Mouse (Mus musculus) bone marrow, adult 2 months (tissue): ENCODE results near the gene Dnah9. TPM values are rescaled to one million over a fixed set of nuclear protein-coding genes. Genes with fewer than 3 reads are reported as not detected.

ENCODE experiments used
- H3K27ac ChIP-seq: fragments of 200-500 bp; 2 replicates; pipeline ENCODE4 v1.5.1; 2012; ENCODE audit warnings: low read depth, mild to moderate bottlenecking, control low read depth, inconsistent platforms, low read length; ENCODE audit not compliant: control insufficient read depth, poor library complexity, insufficient read depth
- H3K4me1 ChIP-seq: fragments of 200-500 bp; 2 replicates; pipeline ENCODE4 v1.6.1; 2011; ENCODE audit warnings: low read length; ENCODE audit not compliant: control insufficient read depth, insufficient read depth
- H3K4me3 ChIP-seq: fragments of 200-500 bp; replicated peaks from 2 replicates; pipeline ENCODE3; 2011; ENCODE audit warnings: mild to moderate bottlenecking, low read depth, low read length, control low read depth; ENCODE audit not compliant: control insufficient read depth
- CTCF ChIP-seq: fragments of 200-500 bp; IDR thresholded peaks from 2 replicates; pipeline ENCODE4 v1.5.1; 2011; ENCODE audit warnings: low read length, control low read depth; ENCODE audit not compliant: control insufficient read depth, insufficient read depth
- POLR2A ChIP-seq: fragments of 200-500 bp; IDR thresholded peaks from 2 replicates; pipeline ENCODE4 v1.6.1; 2011; ENCODE audit warnings: low read depth, mild to moderate bottlenecking, control low read depth, low read length, borderline replicate concordance; ENCODE audit not compliant: control insufficient read depth
- WGBS: fragments of 180-500 bp; shearing (Covaris S2); methylation state at CpG from one replicate; pipeline ENCODE4 v1.1.7; 2018; 5-methylcytosine and 5-hydroxymethylcytosine counted together
- polyA plus RNA-seq: library from polyadenylated mRNA; stranded (reverse); fragments of >200 nt; gene quantifications from 2 replicates; pipeline ENCODE4 v1.2.4, GENCODE M21; 2011; ENCODE audit warnings: low replicate concordance; ENCODE audit not compliant: missing spikeins, insufficient read depth, insufficient read length

Dnah9 gene
- not detected in 2 replicates for polyA plus RNA-seq

DNA sequence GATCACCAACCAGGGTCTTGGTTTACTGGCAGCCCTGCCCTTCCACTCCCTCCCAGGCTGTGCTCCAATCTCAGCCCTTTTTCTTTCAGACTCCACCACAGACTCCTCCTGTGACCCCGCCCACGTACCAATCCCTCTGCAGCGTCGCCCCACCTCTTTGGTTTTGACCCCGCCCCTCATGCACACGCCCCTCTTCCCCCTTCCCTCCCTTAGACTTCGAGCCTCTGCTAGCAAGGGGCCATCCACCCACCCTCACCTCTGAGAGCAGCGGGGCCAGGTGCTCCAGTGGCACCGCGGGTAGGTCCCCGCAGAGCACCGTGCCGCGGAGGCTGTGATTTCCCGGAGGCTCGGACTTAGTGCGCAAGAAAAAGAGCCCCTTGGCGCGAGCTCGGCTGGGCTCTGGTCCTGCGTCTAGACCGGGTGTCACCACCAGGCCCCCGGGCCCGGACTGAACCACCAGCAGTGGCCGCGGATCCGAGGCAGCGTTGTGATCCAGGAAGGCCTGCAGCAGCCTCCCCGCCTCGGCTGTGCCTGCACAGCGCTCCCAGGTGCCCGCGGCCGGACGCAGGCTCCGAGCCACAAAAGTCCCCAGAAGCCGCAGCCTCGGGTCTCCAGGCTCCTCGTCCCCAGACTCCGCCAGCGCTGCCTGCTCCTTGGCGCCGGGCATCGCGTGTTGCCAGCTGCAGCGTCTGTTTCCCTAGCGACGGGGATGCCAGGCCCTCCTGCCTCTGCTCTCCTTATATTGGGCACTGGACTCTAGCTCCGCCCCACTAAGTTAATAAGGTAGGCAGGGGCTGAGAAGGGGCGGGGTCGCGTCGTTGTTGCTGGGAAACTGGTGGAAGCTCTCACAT is at the start of gene Dnah9:
TSS of gene Dnah9 (minus strand) at position 751 of the 851 bp plus-strand sequence.
- no peak for TF ChIP-seq CTCF
- no peak for TF ChIP-seq POLR2A
- H3K27ac ChIP-seq = no peak within 1 kb of the TSS; the same call in 1 of the 2 replicates
- H3K4me3 ChIP-seq = no peak within 1 kb of the TSS
- 3% methylated on average over 53 of the region's 53 CpGs for WGBS
- H3K4me1 ChIP-seq = no peaks in the 10 kb centered on the region

DNA sequence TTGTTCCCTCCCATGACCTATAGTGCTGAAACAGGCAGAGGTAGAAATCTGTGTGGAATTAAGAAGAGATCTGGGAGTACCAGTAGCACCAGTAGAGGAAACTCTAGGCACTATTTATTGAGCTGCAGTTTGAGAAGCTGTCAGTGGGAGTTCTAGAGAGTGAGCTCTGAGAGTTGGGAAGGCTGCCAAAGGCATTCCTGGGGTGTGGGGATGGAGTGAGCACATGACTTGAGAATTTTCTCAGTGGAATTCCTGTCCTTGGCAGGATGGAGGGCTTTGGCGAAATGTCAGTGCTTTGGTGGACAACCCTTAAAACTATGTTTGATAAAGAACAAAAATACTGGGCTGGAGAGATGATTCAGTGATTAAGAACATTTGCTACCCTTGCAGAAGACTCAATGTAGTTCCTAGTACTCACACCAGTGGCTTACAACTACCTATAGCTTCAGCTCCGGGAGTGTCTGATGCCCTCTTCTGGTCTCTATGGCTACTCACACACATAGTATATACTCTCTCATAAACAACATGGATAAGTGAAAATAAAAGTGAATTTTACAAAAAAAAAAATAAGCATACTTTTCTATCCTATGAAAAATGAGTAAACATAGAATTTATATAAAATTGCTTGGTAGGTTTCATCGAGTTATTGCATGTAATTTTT is 20.4 kb upstream of the Dnah9 start:
- TF ChIP-seq POLR2A = no peak
- no peak for TF ChIP-seq CTCF
- 72% methylated on average over 3 of the region's 3 CpGs for WGBS
- Histone ChIP-seq H3K4me1 (no peaks in the 10 kb centered on the region), H3K4me3 (no peak overlapping the region), H3K27ac (no peak overlapping the region)

- H3K4me1 ChIP-seq = no peaks in the 10 kb centered on the region
- TF ChIP-seq CTCF (no peak), POLR2A (no peak)
- H3K27ac ChIP-seq = no peak overlapping the region
- 72% methylated on average over 2 of the region's 2 CpGs for WGBS
- no peak overlapping the region for H3K4me3 ChIP-seq
Measured at GRCm38 (mm10) chr11:66188146-66188545, 19.8 kb upstream of the Dnah9 start.

- no peak overlapping the region for H3K4me3 ChIP-seq
- 69% methylated on average over 2 of the region's 2 CpGs for WGBS
- TF ChIP-seq POLR2A (no peak), CTCF (no peak)
Measured at GRCm38 (mm10) chr11:66177781-66178180, 9.4 kb upstream of the Dnah9 start.

GRCm38 (mm10) chr11:66164022-66164421 is 4.3 kb downstream of the Dnah9 start:
- Histone ChIP-seq H3K4me1 (no peaks in the 10 kb centered on the region), H3K4me3 (no peak overlapping the region), H3K27ac (no peak overlapping the region)
- no peak for TF ChIP-seq POLR2A
- TF ChIP-seq CTCF = no peak
- 75% methylated on average over 2 of the region's 2 CpGs for WGBS

More at GRCm38 (mm10) chr11:66177781-66178180, 9.4 kb upstream of the Dnah9 start:
- Histone ChIP-seq H3K27ac (no peak overlapping the region), H3K4me1 (no peaks in the 10 kb centered on the region)

- H3K4me1 ChIP-seq = no peaks in the 10 kb centered on the region
- H3K4me3 ChIP-seq = no peak overlapping the region
- H3K27ac ChIP-seq = no peak overlapping the region
- 63% methylated on average over 11 of the region's 11 CpGs for WGBS
- no peak for TF ChIP-seq POLR2A
- TF ChIP-seq CTCF = no peak
Measured at GRCm38 (mm10) chr11:66140631-66141252, 27.6 kb downstream of the Dnah9 start.

GRCm38 (mm10) chr11:66134826-66135225 is 33.5 kb downstream of the Dnah9 start:
- WGBS = 75% methylated on average over 6 of the region's 6 CpGs
- Histone ChIP-seq H3K4me1 (no peaks in the 10 kb centered on the region), H3K4me3 (no peak overlapping the region), H3K27ac (no peak overlapping the region)
- TF ChIP-seq CTCF = no peak
- no peak for TF ChIP-seq POLR2A

DNA sequence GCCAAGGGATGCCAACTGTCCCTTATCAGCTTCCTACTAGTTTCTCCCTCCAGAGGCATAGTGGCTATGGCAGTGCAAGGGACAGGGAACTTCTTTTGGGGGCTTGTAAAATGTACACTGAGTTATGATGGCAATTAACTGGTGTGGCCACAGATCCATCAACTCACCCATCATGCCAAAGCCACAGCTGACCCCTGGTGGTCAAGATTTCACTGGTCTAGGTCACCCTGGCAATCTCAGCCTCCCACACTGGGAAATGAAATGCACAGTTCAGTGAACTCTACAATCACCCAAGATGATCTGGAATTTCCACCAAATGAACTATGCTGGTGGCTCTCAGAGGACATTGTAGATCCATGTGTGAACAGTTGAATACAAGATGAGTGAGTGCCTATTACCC is 42.2 kb downstream of the Dnah9 start:
- no peak overlapping the region for H3K4me3 ChIP-seq
- TF ChIP-seq CTCF (no peak), POLR2A (no peak)
- no peak overlapping the region for H3K27ac ChIP-seq
- no peaks in the 10 kb centered on the region for H3K4me1 ChIP-seq
